Mouse (Mus musculus): ENCODE results near the gene Clic1. TPM values are rescaled to one million over a fixed set of nuclear protein-coding genes. Genes with fewer than 3 reads are reported as not detected.
A peak's percentile ranks its signal among the peaks of the same experiment; 100 is the strongest.

The Clic1 gene
- polyA plus RNA-seq, 1 experiment = 69.6 TPM

- no peak for TF ChIP-seq CTCF (IDR thresholded peaks at IDR 0.05; ENCODE audit: borderline replicate concordance, extremely low read depth, insufficient read depth, insufficient read length)
- TF ChIP-seq POLR2A (IDR thresholded peaks at IDR 0.05; ENCODE audit: borderline replicate concordance, extremely low read depth, insufficient read depth, insufficient read length, poor library complexity, severe bottlenecking) = no peak
- DNase-seq (ENCODE audit: low read depth) = no peak
These were observed 35.6 kb downstream of the Clic1 start, which contains the start of gene Ly6g6f for GRCm38 (mm10) chr17:35085208-35085865. Gene Ly6g6f, minus strand, starts transcription at chr17:35085610.

- no peak for DNase-seq (ENCODE audit: low read depth)
- no peak for TF ChIP-seq POLR2A (IDR thresholded peaks at IDR 0.05; ENCODE audit: borderline replicate concordance, extremely low read depth, insufficient read depth, insufficient read length, poor library complexity, severe bottlenecking)
- TF ChIP-seq CTCF (IDR thresholded peaks at IDR 0.05; ENCODE audit: borderline replicate concordance, extremely low read depth, insufficient read depth, insufficient read length) = no peak
These were observed 38.4 kb downstream of the Clic1 start for GRCm38 (mm10) chr17:35088151-35088550.

- DNase-seq (ENCODE audit: low read depth) = peak; percentile 97
These were observed 39.3 kb downstream of the Clic1 start, which contains the start of gene Abhd16a for GRCm38 (mm10) chr17:35088825-35089644. Gene Abhd16a, plus strand, starts transcription at chr17:35089263.

GRCm38 (mm10) chr17:35090166-35090932 is 40.6 kb downstream of the Clic1 start:
- TF ChIP-seq CTCF (IDR thresholded peaks at IDR 0.05; ENCODE audit: borderline replicate concordance, extremely low read depth, insufficient read depth, insufficient read length) = no peak
- no peak for TF ChIP-seq POLR2A (IDR thresholded peaks at IDR 0.05; ENCODE audit: borderline replicate concordance, extremely low read depth, insufficient read depth, insufficient read length, poor library complexity, severe bottlenecking)
- DNase-seq (ENCODE audit: low read depth) = peak; percentile 78

More at GRCm38 (mm10) chr17:35088825-35089644, 39.3 kb downstream of the Clic1 start, which contains the start of gene Abhd16a:
- TF ChIP-seq CTCF (IDR thresholded peaks at IDR 0.05; ENCODE audit: borderline replicate concordance, extremely low read depth, insufficient read depth, insufficient read length) = no peak
- TF ChIP-seq POLR2A (IDR thresholded peaks at IDR 0.05; ENCODE audit: borderline replicate concordance, extremely low read depth, insufficient read depth, insufficient read length, poor library complexity, severe bottlenecking) = peak; percentile 90

GRCm38 (mm10) chr17:35092403-35093198 is 42.8 kb downstream of the Clic1 start:
- no peak for TF ChIP-seq POLR2A (IDR thresholded peaks at IDR 0.05; ENCODE audit: borderline replicate concordance, extremely low read depth, insufficient read depth, insufficient read length, poor library complexity, severe bottlenecking)
- no peak for TF ChIP-seq CTCF (IDR thresholded peaks at IDR 0.05; ENCODE audit: borderline replicate concordance, extremely low read depth, insufficient read depth, insufficient read length)
- no peak for DNase-seq (ENCODE audit: low read depth)

- TF ChIP-seq CTCF (IDR thresholded peaks at IDR 0.05; ENCODE audit: borderline replicate concordance, extremely low read depth, insufficient read depth, insufficient read length) (no peak), POLR2A (IDR thresholded peaks at IDR 0.05; ENCODE audit: borderline replicate concordance, extremely low read depth, insufficient read depth, insufficient read length, poor library complexity, severe bottlenecking) (no peak)
- DNase-seq (ENCODE audit: low read depth) = no peak
These were observed 45.0 kb downstream of the Clic1 start for GRCm38 (mm10) chr17:35094475-35095365.

GRCm38 (mm10) chr17:35096597-35096996 is 46.8 kb downstream of the Clic1 start:
- TF ChIP-seq POLR2A (IDR thresholded peaks at IDR 0.05; ENCODE audit: borderline replicate concordance, extremely low read depth, insufficient read depth, insufficient read length, poor library complexity, severe bottlenecking) (no peak), CTCF (IDR thresholded peaks at IDR 0.05; ENCODE audit: borderline replicate concordance, extremely low read depth, insufficient read depth, insufficient read length) (no peak)
- DNase-seq (ENCODE audit: low read depth) = no peak

- TF ChIP-seq CTCF (IDR thresholded peaks at IDR 0.05; ENCODE audit: borderline replicate concordance, extremely low read depth, insufficient read depth, insufficient read length) = no peak
- no peak for TF ChIP-seq POLR2A (IDR thresholded peaks at IDR 0.05; ENCODE audit: borderline replicate concordance, extremely low read depth, insufficient read depth, insufficient read length, poor library complexity, severe bottlenecking)
- DNase-seq (ENCODE audit: low read depth) = no peak
These were observed 47.4 kb downstream of the Clic1 start for GRCm38 (mm10) chr17:35097164-35097655.

- no peak for DNase-seq (ENCODE audit: low read depth)
- TF ChIP-seq POLR2A (IDR thresholded peaks at IDR 0.05; ENCODE audit: borderline replicate concordance, extremely low read depth, insufficient read depth, insufficient read length, poor library complexity, severe bottlenecking) = no peak
- TF ChIP-seq CTCF (IDR thresholded peaks at IDR 0.05; ENCODE audit: borderline replicate concordance, extremely low read depth, insufficient read depth, insufficient read length) = no peak
These were observed 50.5 kb downstream of the Clic1 start for GRCm38 (mm10) chr17:35100196-35100765.

Data from brain, embryonic 14.5 days (tissue).